ENCODE assay signal across 18 mouse cellular contexts in genomic region chrX:157329821-157330220, GRCm38 (mm10).
DNase-seq lines count a peak whose midpoint lies in the region; TF ChIP-seq lines count a peak whose summit lies in the region.
"Had no signal": no experiment of that assay in that cellular context is flagged by ENCODE, and none has a peak within 500 bp of the region (broad histone marks: within the 10 kb centered on the region; RNA-seq: fewer than 3 reads in every experiment).

No protein-coding gene starts in this region.

- no peak overlapping the region for H3K4me3 ChIP-seq in layer of hippocampus, adult 2 months
- H3K4me3 ChIP-seq: embryonic facial prominence, embryonic 15.5 days; erythroblast, embryonic 14.5 days; forebrain, embryonic 15.5 days; heart, embryonic 10.5 days had no signal

- H3K27ac ChIP-seq in layer of hippocampus, adult 2 months, result no peak overlapping the region
- H3K27ac ChIP-seq: embryonic facial prominence, embryonic 15.5 days; forebrain, embryonic 15.5 days; heart, embryonic 10.5 days; hindbrain, embryonic 14.5 days had no signal

- peak; percentile 73 to 83 for DNase-seq in cerebellum, postnatal 10 days
- no peak for DNase-seq in cerebellum, adult 11 months
- peak; percentile 15 to 22 for DNase-seq in layer of hippocampus, postnatal 10 days (ENCODE audit: low spot score in 2 of 2)
- no peak for DNase-seq in layer of hippocampus, adult 2 months (ENCODE audit: low spot score in 2 of 2)
- DNase-seq in lung, postnatal 10 days, result peak; percentile 1
- no peak for DNase-seq in lung, adult 18-20 months
- no peak for DNase-seq in kidney, postnatal 10 days
- DNase-seq: adrenal gland, postnatal 14 days; cerebellum, adult 8-10 months; embryo, embryonic 11 days; gastrocnemius, postnatal 10 days; heart, adult 18-20 months; heart, postnatal 10 days had no signal

- TF ChIP-seq CTCF in layer of hippocampus, adult 2 months (conservative IDR thresholded peaks at IDR 0.05), result no peak

Comparison
In these comparisons a context has a peak if more than half of its experiments do, and no peak if none do; other contexts are left out.
1. DNase-seq: peak in cerebellum, postnatal 10 days (2 of 2), layer of hippocampus, postnatal 10 days (2 of 2) and lung, postnatal 10 days (single experiment); none in cerebellum, adult 11 months (single experiment), layer of hippocampus, adult 2 months (0 of 2), lung, adult 18-20 months (0 of 2) and kidney, postnatal 10 days (single experiment).